8 mouse cellular contexts compared by ENCODE assay signal in the genomic region with DNA sequence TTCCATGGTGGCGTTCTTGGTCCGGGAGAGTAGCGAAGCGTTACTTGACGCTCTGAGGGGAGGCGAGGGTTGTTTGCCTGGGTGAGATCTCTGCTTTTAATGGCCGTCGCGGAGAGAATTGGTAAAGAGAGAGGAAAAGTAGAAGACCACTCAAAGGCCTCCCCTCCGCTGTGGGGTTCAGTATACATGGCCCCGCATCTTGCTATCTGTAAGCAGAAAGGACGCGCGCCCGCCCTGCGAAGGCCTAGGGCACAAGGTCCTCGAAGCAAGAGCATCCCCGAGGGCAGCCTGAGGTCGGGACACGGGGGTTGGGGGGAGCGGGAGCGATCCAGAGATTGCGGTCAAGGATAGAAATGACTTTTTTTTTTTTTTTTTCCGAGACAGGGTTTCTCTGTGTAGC. TPM values are rescaled to one million over a fixed set of nuclear protein-coding genes. Genes with fewer than 3 reads are reported as not detected.
A peak's percentile ranks its signal among the peaks of the same experiment; 100 is the strongest.
DNase-seq lines count a peak whose midpoint lies in the region; ATAC-seq and TF ChIP-seq lines count a peak whose summit lies in the region.

No protein-coding gene starts in this region.

- H3K4me2 ChIP-seq in embryonic facial prominence, embryonic 13.5 days: peak overlapping the region; percentile 94
- peak overlapping the region; percentile 75 for H3K4me2 ChIP-seq in kidney, embryonic 14.5 days (replicated peaks; ENCODE audit: low read depth, low read length)
- no peak overlapping the region for H3K4me2 ChIP-seq in myocyte (ENCODE audit: low read depth)

- no peaks in the 10 kb centered on the region for H3K27me3 ChIP-seq in embryonic facial prominence, embryonic 13.5 days
- H3K27me3 ChIP-seq in kidney, embryonic 14.5 days (ENCODE audit: control insufficient read depth, insufficient read depth, low read length): no peaks in the 10 kb centered on the region
- H3K27me3 ChIP-seq in myocyte (ENCODE audit: control insufficient read depth, insufficient read depth, insufficient read length): no peaks in the 10 kb centered on the region

- peak overlapping the region; percentile 79 for H3K4me3 ChIP-seq in layer of hippocampus, adult 2 months
- peak overlapping the region; percentile 89 for H3K4me3 ChIP-seq in embryonic facial prominence, embryonic 13.5 days
- peak overlapping the region; percentile 87 for H3K4me3 ChIP-seq in kidney, embryonic 14.5 days (ENCODE audit: low read length)
- peak overlapping the region; percentile 79 for H3K4me3 ChIP-seq in myocyte

- peaks cover 23% of the 10 kb centered on the region for H3K79me2 ChIP-seq in myocyte (ENCODE audit: control insufficient read depth, insufficient read depth)

- H3K36me3 ChIP-seq in embryonic facial prominence, embryonic 13.5 days: peaks cover 19% of the 10 kb centered on the region
- H3K36me3 ChIP-seq in kidney, embryonic 14.5 days (ENCODE audit: control insufficient read depth, insufficient read depth, low read length): peaks cover 17% of the 10 kb centered on the region
- H3K36me3 ChIP-seq in myocyte (ENCODE audit: control insufficient read depth, insufficient read depth): peaks cover 3% of the 10 kb centered on the region

- DNase-seq in layer of hippocampus, adult 2 months (ENCODE audit: low spot score in 2 of 2): no peak
- no peak for DNase-seq in layer of hippocampus, postnatal 25 days (ENCODE audit: extremely low spot score in 1 of 2, low spot score in 1 of 2)
- peak; percentile 40 to 55 for DNase-seq in cerebellum, adult 18-20 months
- no peak for DNase-seq in yolk sac, embryonic 10.5 days (ENCODE audit: low spot score)

- H3K27ac ChIP-seq in layer of hippocampus, adult 2 months: no peak overlapping the region
- no peak overlapping the region for H3K27ac ChIP-seq in embryonic facial prominence, embryonic 13.5 days
- H3K27ac ChIP-seq in kidney, embryonic 14.5 days (ENCODE audit: low read depth, low read length): no peak overlapping the region

- H3ac ChIP-seq in myocyte (ENCODE audit: control insufficient read depth, insufficient read length): no peak overlapping the region

- 74% methylated on average over 24 of the region's 24 CpGs for WGBS in embryonic facial prominence, embryonic 13.5 days
- WGBS in kidney, embryonic 14.5 days: 73% methylated on average over 24 of the region's 24 CpGs

- no peak for TF ChIP-seq CTCF in layer of hippocampus, adult 2 months (conservative IDR thresholded peaks at IDR 0.05)

- peak overlapping the region; percentile 40; the same call in 1 of the 2 replicates for H3K9ac ChIP-seq in embryonic facial prominence, embryonic 13.5 days
- H3K9ac ChIP-seq in kidney, embryonic 14.5 days (ENCODE audit: low read depth, low read length): peak overlapping the region; percentile 54; the same call in 1 of the 2 replicates

- H3K4me1 ChIP-seq in embryonic facial prominence, embryonic 13.5 days: peaks cover 27% of the 10 kb centered on the region
- peaks cover 20% of the 10 kb centered on the region for H3K4me1 ChIP-seq in kidney, embryonic 14.5 days (ENCODE audit: control insufficient read depth, insufficient read depth, low read length)

- no peaks in the 10 kb centered on the region for H3K9me3 ChIP-seq in embryonic facial prominence, embryonic 13.5 days
- H3K9me3 ChIP-seq in kidney, embryonic 14.5 days (ENCODE audit: control insufficient read depth, low read length): no peaks in the 10 kb centered on the region

- ATAC-seq in embryonic facial prominence, embryonic 13.5 days (ENCODE audit: insufficient number of reproducible peaks, insufficient read depth, low FRiP score, low TSS enrichment, low read depth): no peak
- ATAC-seq in kidney, embryonic 14.5 days (ENCODE audit: low FRiP score, low TSS enrichment): no peak
- ATAC-seq in monocyte, adult 5-6 weeks (replicated peaks; ENCODE audit: insufficient number of reproducible peaks, low FRiP score, low TSS enrichment, poor library complexity, severe bottlenecking): no peak

- no peak for TF ChIP-seq POLR2A in myocyte (IDR thresholded peaks at IDR 0.05; ENCODE audit: insufficient read length, low read depth)

TF ChIP-seq in myocyte, 11 proteins besides CTCF, POLR2A, EP300 and RAD21:
- no peak for TF ChIP-seq CEBPB (IDR thresholded peaks at IDR 0.05; ENCODE audit: insufficient read depth, poor library complexity, severe bottlenecking)
- TF ChIP-seq MAX (IDR thresholded peaks at IDR 0.05; ENCODE audit: low read depth): no peak
- no peak for TF ChIP-seq MYOG (IDR thresholded peaks at IDR 0.05; ENCODE audit: control insufficient read depth in 1 of 3, insufficient read depth in 1 of 3, insufficient read length in 2 of 3, low read depth in 2 of 3)
- TF ChIP-seq TCF3 (IDR thresholded peaks at IDR 0.05; ENCODE audit: insufficient read length, low read depth): no peak
- no peak for TF ChIP-seq TCF12 (IDR thresholded peaks at IDR 0.05; ENCODE audit: insufficient read depth, poor library complexity, severe bottlenecking)
- no peak for TF ChIP-seq SRF (IDR thresholded peaks at IDR 0.05; ENCODE audit: control insufficient read depth, insufficient read length, low read depth)
- no peak for TF ChIP-seq REST (IDR thresholded peaks at IDR 0.05; ENCODE audit: insufficient read depth, insufficient read length)
- no peak for TF ChIP-seq POLR2AphosphoS2 (IDR thresholded peaks at IDR 0.05; ENCODE audit: insufficient read length, low read depth)
- no peak for TF ChIP-seq MYOD1 (IDR thresholded peaks at IDR 0.05; ENCODE audit: control insufficient read depth in 1 of 3, insufficient read length in 2 of 3, low read depth in 2 of 3)
- no peak for TF ChIP-seq E2F4 (IDR thresholded peaks at IDR 0.05; ENCODE audit: insufficient read depth)

RNA-seq across cellular contexts. Expression of a gene that starts 0.6 kb away (rescaled TPM):
- 1 to 10 TPM; 5.7 to 8.1 TPM for total RNA-seq in layer of hippocampus, adult 2 months (2021)
- 1 to 10 TPM; 6.1 to 6.2 TPM for total RNA-seq in layer of hippocampus, postnatal 25 days (2021)
- polyA plus RNA-seq in embryonic facial prominence, embryonic 13.5 days (2015; fragmentation: Nextera tagmentation; extraction: Ambion mirVana): 36.1 and 39.7 TPM in 2 replicates
- polyA plus RNA-seq in kidney, embryonic 14.5 days (2014; fragmentation: Nextera tagmentation; extraction: Ambion mirVana): 21.8 and 27.4 TPM in 2 replicates
- 2.2 TPM for polyA plus RNA-seq in myocyte (2012; fragmentation: generic; extraction: Trizol)
- total RNA-seq in monocyte, adult 5-6 weeks (2017): 5.5 to 18.4 TPM (median 12.3 TPM) in 3 replicates

RNA-seq across cellular contexts. Expression of a gene that starts 0.7 kb away (rescaled TPM):
- total RNA-seq in layer of hippocampus, adult 2 months (2021): 10 to 100 TPM; 43.6 to 49.2 TPM
- 10 to 100 TPM; 40.1 to 42.8 TPM for total RNA-seq in layer of hippocampus, postnatal 25 days (2021)
- polyA plus RNA-seq in embryonic facial prominence, embryonic 13.5 days (2015; fragmentation: Nextera tagmentation; extraction: Ambion mirVana): 14.2 and 14.7 TPM in 2 replicates
- polyA plus RNA-seq in kidney, embryonic 14.5 days (2014; fragmentation: Nextera tagmentation; extraction: Ambion mirVana): 11.8 and 16.4 TPM in 2 replicates
- 34.4 TPM for polyA plus RNA-seq in myocyte (2012; fragmentation: generic; extraction: Trizol)
- 20.7 to 27.6 TPM (median 21.5 TPM) in 3 replicates for total RNA-seq in monocyte, adult 5-6 weeks (2017)

RNA-seq across cellular contexts. Expression of a gene that starts 9.5 kb away (rescaled TPM):
- 10 to 100 TPM; 19.8 to 25.4 TPM for total RNA-seq in layer of hippocampus, adult 2 months (2021)
- total RNA-seq in layer of hippocampus, postnatal 25 days (2021): 10 to 100 TPM; 24.7 to 26.2 TPM
- polyA plus RNA-seq in embryonic facial prominence, embryonic 13.5 days (2015; fragmentation: Nextera tagmentation; extraction: Ambion mirVana): 28.4 and 30.6 TPM in 2 replicates
- polyA plus RNA-seq in kidney, embryonic 14.5 days (2014; fragmentation: Nextera tagmentation; extraction: Ambion mirVana): 41.6 and 54.8 TPM in 2 replicates
- 40.4 TPM for polyA plus RNA-seq in myocyte (2012; fragmentation: generic; extraction: Trizol)
- 8.7 to 10.8 TPM (median 9.5 TPM) in 3 replicates for total RNA-seq in monocyte, adult 5-6 weeks (2017)

RNA-seq across cellular contexts. Expression of a gene that starts 42.6 kb away (rescaled TPM):
- total RNA-seq in layer of hippocampus, adult 2 months (2021): 100 to 1,000 TPM; 160 to 174 TPM
- 100 to 1,000 TPM; 203 to 214 TPM for total RNA-seq in layer of hippocampus, postnatal 25 days (2021)
- 129 and 134 TPM in 2 replicates for polyA plus RNA-seq in embryonic facial prominence, embryonic 13.5 days (2015; fragmentation: Nextera tagmentation; extraction: Ambion mirVana)
- polyA plus RNA-seq in kidney, embryonic 14.5 days (2014; fragmentation: Nextera tagmentation; extraction: Ambion mirVana): 104 and 121 TPM in 2 replicates
- polyA plus RNA-seq in myocyte (2012; fragmentation: generic; extraction: Trizol): 48.1 TPM
- total RNA-seq in monocyte, adult 5-6 weeks (2017): 65.2 to 107 TPM (median 70.0 TPM) in 3 replicates

RNA-seq across cellular contexts. Expression of a gene that starts 46.8 kb away (rescaled TPM):
- 10 to 100 TPM; 70.4 to 72.5 TPM for total RNA-seq in layer of hippocampus, adult 2 months (2021)
- total RNA-seq in layer of hippocampus, postnatal 25 days (2021): 10 to 100 TPM; 63.9 to 65.5 TPM
- 3.5 and 4.4 TPM in 2 replicates for polyA plus RNA-seq in embryonic facial prominence, embryonic 13.5 days (2015; fragmentation: Nextera tagmentation; extraction: Ambion mirVana)
- 0.56 and 1.1 TPM in 2 replicates for polyA plus RNA-seq in kidney, embryonic 14.5 days (2014; fragmentation: Nextera tagmentation; extraction: Ambion mirVana)
- polyA plus RNA-seq in myocyte (2012; fragmentation: generic; extraction: Trizol): 2.7 TPM
- 0.19 to 1.2 TPM (median 0.43 TPM) in 3 replicates for total RNA-seq in monocyte, adult 5-6 weeks (2017)

Comparison
In these comparisons a context has a peak if more than half of its experiments do, and no peak if none do; other contexts are left out.
1. DNase-seq: peak in cerebellum, adult 18-20 months (2 of 2); none in layer of hippocampus, adult 2 months (0 of 2), layer of hippocampus, postnatal 25 days (0 of 2) and yolk sac, embryonic 10.5 days (single experiment).
2. Peak in every context shown above with its lines, with median percentiles within 50 percentile points of each other: H3K4me3 ChIP-seq.